Mouse (Mus musculus) activated CD4-positive, CD25-positive, alpha-beta regulatory T cell, adult 4 months (primary cell): ENCODE results near the gene Hist1h2ak. TPM values are rescaled to one million over a fixed set of nuclear protein-coding genes. Genes with fewer than 3 reads are reported as not detected.
A peak's percentile ranks its signal among the peaks of the same experiment; 100 is the strongest.
"Not testable (repeated sequence)": the region's sequence is repeated elsewhere in the genome, so short reads cannot be mapped to it uniquely, and the experiment has no call there.

Experiments
- ATAC-seq: one replicate; pipeline ENCODE4 v1.8.0; 2017
- polyA plus RNA-seq, 2 experiments: library from polyadenylated mRNA; unstranded; fragments of 100-300 nt; shearing (Covaris generic); gene quantifications; one replicate each; pipeline ENCODE4 v1.2.1; 2017

Gene Hist1h2ak
- 1 to 10 TPM; 2.5 to 3.5 TPM for polyA plus RNA-seq

GRCm38 (mm10) chr13:21753524-21754285, at the start of gene Hist1h2ak, which contains the start of gene Hist1h2bn:
Hist1h2ak (minus strand) TSS chr13:21753827.
Hist1h2bn (plus strand) TSS chr13:21754123.
- ATAC-seq = peak; percentile 94

GRCm38 (mm10) chr13:21803058-21803457, 49.4 kb upstream of the Hist1h2ak start:
- peak; percentile 76 for ATAC-seq

- ATAC-seq = not testable (repeated sequence)
Observed at GRCm38 (mm10) chr13:21797163-21797562, 43.5 kb upstream of the Hist1h2ak start.

GRCm38 (mm10) chr13:21795584-21795983, 42.0 kb upstream of the Hist1h2ak start:
- no peak for ATAC-seq

GRCm38 (mm10) chr13:21790601-21791283, 37.1 kb upstream of the Hist1h2ak start:
- no peak for ATAC-seq

- ATAC-seq = no peak
Observed at GRCm38 (mm10) chr13:21789925-21790324, 36.3 kb upstream of the Hist1h2ak start.

- ATAC-seq = no peak
Observed at GRCm38 (mm10) chr13:21787760-21788593, 34.4 kb upstream of the Hist1h2ak start.

GRCm38 (mm10) chr13:21786899-21787629, 33.4 kb upstream of the Hist1h2ak start, which contains the start of the genes Hist1h2an and Hist1h2bp:
Hist1h2an (minus strand) TSS chr13:21787218.
Hist1h2bp (plus strand) TSS chr13:21787461.
- peak; percentile 88 for ATAC-seq

GRCm38 (mm10) chr13:21786189-21786898, 32.7 kb upstream of the Hist1h2ak start:
- ATAC-seq = no peak

GRCm38 (mm10) chr13:21784311-21784710, 30.7 kb upstream of the Hist1h2ak start:
- ATAC-seq = no peak

GRCm38 (mm10) chr13:21783734-21784161, 30.1 kb upstream of the Hist1h2ak start:
- no peak for ATAC-seq

- ATAC-seq = peak; percentile 51
Observed at GRCm38 (mm10) chr13:21783255-21783617, 29.6 kb upstream of the Hist1h2ak start, which contains the start of gene Hist1h3i. Hist1h3i (minus strand) TSS chr13:21783370.

- not testable (repeated sequence) for ATAC-seq
Observed at GRCm38 (mm10) chr13:21782361-21783254, 29.0 kb upstream of the Hist1h2ak start.

GRCm38 (mm10) chr13:21781639-21782038, 28.0 kb upstream of the Hist1h2ak start:
- no peak for ATAC-seq

GRCm38 (mm10) chr13:21781021-21781555, 27.5 kb upstream of the Hist1h2ak start:
- ATAC-seq = no peak

- ATAC-seq = peak; percentile 1
Observed at GRCm38 (mm10) chr13:21779767-21780731, 26.4 kb upstream of the Hist1h2ak start, which contains the start of gene Hist1h1b. Hist1h1b (minus strand) TSS chr13:21780625.

GRCm38 (mm10) chr13:21778814-21779766, 25.5 kb upstream of the Hist1h2ak start:
- peak; percentile 89 for ATAC-seq
